Mouse (Mus musculus) liver, adult 2 months (tissue): ENCODE measurements around the gene Marveld2. TPM values are rescaled to one million over a fixed set of nuclear protein-coding genes. Genes with fewer than 3 reads are reported as not detected.

Experiments
- DNase-seq: peaks from one replicate; pipeline ENCODE4 v3.0.0-alpha.2; 2011; ENCODE audit warnings: low read depth, low spot score; ENCODE audit errors: extremely low read depth
- H3K27ac ChIP-seq: fragments of 200-500 bp; replicated peaks from 2 replicates; pipeline ENCODE4 v1.5.1; 2012; ENCODE audit warnings: low read depth, mild to moderate bottlenecking, control low read depth, inconsistent platforms, low read length; ENCODE audit not compliant: insufficient read depth
- H3K27me3 ChIP-seq: fragments of 200-500 bp; 2 replicates; pipeline ENCODE4 v1.6.1; 2012; ENCODE audit warnings: mild to moderate bottlenecking, moderate library complexity, low read length, inconsistent platforms; ENCODE audit not compliant: control insufficient read depth, insufficient read depth
- H3K36me3 ChIP-seq: fragments of 200-500 bp; 2 replicates; pipeline ENCODE4 v1.6.1; 2012; ENCODE audit warnings: low read length, inconsistent platforms; ENCODE audit not compliant: control insufficient read depth, insufficient read depth
- H3K4me1 ChIP-seq: fragments of 200-500 bp; 2 replicates; pipeline ENCODE4 v1.6.1; 2011; ENCODE audit warnings: low read length; ENCODE audit not compliant: control insufficient read depth, insufficient read depth
- H3K4me3 ChIP-seq: fragments of 200-500 bp; 2 replicates; pipeline ENCODE4 v1.5.1; 2011; ENCODE audit warnings: low read depth, mild to moderate bottlenecking, control low read depth, low read length, moderate library complexity; ENCODE audit not compliant: insufficient read depth
- H3K79me2 ChIP-seq: fragments of 200-500 bp; 2 replicates; pipeline ENCODE4 v1.6.1; 2012; ENCODE audit warnings: inconsistent platforms, mild to moderate bottlenecking, low read length, moderate library complexity; ENCODE audit not compliant: control insufficient read depth, insufficient read depth
- H3K9ac ChIP-seq: fragments of 200-500 bp; 2 replicates; pipeline ENCODE4 v1.6.1; 2012; ENCODE audit warnings: low read depth, mild to moderate bottlenecking, control low read depth, inconsistent platforms, low read length
- CTCF ChIP-seq: fragments of 200-500 bp; IDR thresholded peaks from 2 replicates; pipeline ENCODE4 v1.5.1; 2011; ENCODE audit warnings: low read depth, low read length, control low read depth
- POLR2A ChIP-seq: fragments of 200-500 bp; IDR thresholded peaks from 2 replicates; pipeline ENCODE4 v1.6.1; 2011; ENCODE audit warnings: low read length, control low read depth; ENCODE audit not compliant: insufficient read depth; ENCODE audit errors: extremely low read depth
- WGBS: fragments of 180-500 bp; shearing (Covaris S2); methylation state at CpG from one replicate; pipeline ENCODE4 v1.1.7; 2018; 5-methylcytosine and 5-hydroxymethylcytosine counted together
- polyA plus RNA-seq: library from polyadenylated mRNA; depleted of rRNA; stranded (reverse); fragments of >200 nt; gene quantifications from 2 replicates; pipeline ENCODE4 v1.2.3, GENCODE M21; 2012
- total RNA-seq: library from RNA; depleted of rRNA; stranded (reverse); fragments of >200 nt; gene quantifications from 2 replicates; pipeline ENCODE4 v1.2.3, GENCODE M21; 2014

Marveld2 gene
- total and polyA plus RNA-seq, 2 experiments, result 6.2 to 8.6 TPM

- Histone ChIP-seq H3K27ac (peak overlapping the region; percentile 17), H3K79me2 (no peaks in the 10 kb centered on the region), H3K4me1 (no peaks in the 10 kb centered on the region), H3K9ac (no peak overlapping the region), H3K36me3 (0 out of 2 replicates have a peak, but pooled peaks cover 5% of the 10 kb centered on the region), H3K4me3 (no peak overlapping the region), H3K27me3 (no peaks in the 10 kb centered on the region)
- peak; percentile 65 for DNase-seq
- TF ChIP-seq CTCF (no peak), POLR2A (no peak)
- 51% methylated on average over 12 of the region's 17 CpGs for WGBS
These were observed 22.6 kb downstream of the Marveld2 start for GRCm38 (mm10) chr13:100594041-100594792.

- DNase-seq, result no peak
- Histone ChIP-seq H3K9ac (peak overlapping the region; percentile 36), H3K4me1 (peaks cover 1% of the 10 kb centered on the region; the same call in 1 of the 2 replicates), H3K36me3 (peaks cover 2% of the 10 kb centered on the region; the same call in 1 of the 2 replicates), H3K27me3 (no peaks in the 10 kb centered on the region), H3K4me3 (peak overlapping the region; percentile 3; the same call in 1 of the 2 replicates), H3K27ac (no peak overlapping the region; the same call in 1 of the 2 replicates), H3K79me2 (no peaks in the 10 kb centered on the region)
- TF ChIP-seq CTCF (no peak), POLR2A (no peak)
- WGBS, result 79% methylated on average over 12 of the region's 12 CpGs
These were observed 28.1 kb downstream of the Marveld2 start for GRCm38 (mm10) chr13:100588646-100589045.

GRCm38 (mm10) chr13:100582144-100582543 is 34.6 kb downstream of the Marveld2 start:
- no peak for TF ChIP-seq POLR2A
- TF ChIP-seq CTCF, result no peak
- H3K27me3 ChIP-seq, result no peaks in the 10 kb centered on the region
- no peaks in the 10 kb centered on the region for H3K79me2 ChIP-seq
- no peak overlapping the region for H3K4me3 ChIP-seq
- no peaks in the 10 kb centered on the region for H3K36me3 ChIP-seq
- H3K9ac ChIP-seq, result no peak overlapping the region
- DNase-seq, result no peak
- 58% methylated on average over 6 of the region's 6 CpGs for WGBS
- H3K27ac ChIP-seq, result no peak overlapping the region
- 0 out of 2 replicates have a peak, but pooled peaks cover 6% of the 10 kb centered on the region for H3K4me1 ChIP-seq

- Histone ChIP-seq H3K36me3 (no peaks in the 10 kb centered on the region), H3K4me1 (peaks cover 8% of the 10 kb centered on the region; the same call in 1 of the 2 replicates), H3K4me3 (no peak overlapping the region), H3K9ac (no peak overlapping the region), H3K79me2 (no peaks in the 10 kb centered on the region), H3K27ac (no peak overlapping the region), H3K27me3 (no peaks in the 10 kb centered on the region)
- 31% methylated on average over 3 of the region's 3 CpGs for WGBS
- DNase-seq, result peak; percentile 45
- no peak for TF ChIP-seq POLR2A
- TF ChIP-seq CTCF, result no peak
These were observed 35.1 kb downstream of the Marveld2 start for GRCm38 (mm10) chr13:100581701-100582100.

- Histone ChIP-seq H3K27ac (peak overlapping the region; percentile 57), H3K79me2 (no peaks in the 10 kb centered on the region), H3K4me3 (no peak overlapping the region), H3K4me1 (peaks cover 10% of the 10 kb centered on the region; the same call in 1 of the 2 replicates), H3K27me3 (no peaks in the 10 kb centered on the region), H3K9ac (no peak overlapping the region), H3K36me3 (no peaks in the 10 kb centered on the region)
- DNase-seq, result peak; percentile 64
- TF ChIP-seq CTCF (peak; percentile 59), POLR2A (no peak)
These were observed 36.8 kb downstream of the Marveld2 start for GRCm38 (mm10) chr13:100579951-100580350.

GRCm38 (mm10) chr13:100579220-100579619 is 37.6 kb downstream of the Marveld2 start:
- no peaks in the 10 kb centered on the region for H3K79me2 ChIP-seq
- H3K4me1 ChIP-seq, result peaks cover 10% of the 10 kb centered on the region; the same call in 1 of the 2 replicates
- no peak overlapping the region for H3K9ac ChIP-seq
- no peaks in the 10 kb centered on the region for H3K36me3 ChIP-seq
- TF ChIP-seq CTCF (no peak), POLR2A (no peak)
- no peaks in the 10 kb centered on the region for H3K27me3 ChIP-seq
- WGBS, result 14% methylated on average over 3 of the region's 3 CpGs
- peak overlapping the region; percentile 57 for H3K27ac ChIP-seq
- no peak overlapping the region for H3K4me3 ChIP-seq
- peak; percentile 92 for DNase-seq
